Mouse (Mus musculus): ENCODE data around the gene Pitpnb. TPM values are rescaled to one million over a fixed set of nuclear protein-coding genes. Genes with fewer than 3 reads are reported as not detected.

Pitpnb gene
- polyA plus RNA-seq, 1 experiment, result 74.1 TPM

GRCm38 (mm10) chr5:111366140-111366539 is 35.6 kb downstream of the Pitpnb start:
- H3K4me3 ChIP-seq (ENCODE audit: insufficient read depth, low read depth, low read length), result no peak overlapping the region
- H3K27ac ChIP-seq (replicated peaks; ENCODE audit: low read depth, low read length), result no peak overlapping the region
- no peaks in the 10 kb centered on the region for H3K4me1 ChIP-seq (ENCODE audit: control insufficient read depth, insufficient read depth, insufficient read length, low read length)

GRCm38 (mm10) chr5:111367937-111368517 is 37.5 kb downstream of the Pitpnb start:
- Histone ChIP-seq H3K4me3 (ENCODE audit: insufficient read depth, low read depth, low read length) (no peak overlapping the region), H3K4me1 (ENCODE audit: control insufficient read depth, insufficient read depth, insufficient read length, low read length) (no peaks in the 10 kb centered on the region), H3K27ac (replicated peaks; ENCODE audit: low read depth, low read length) (no peak overlapping the region)

- no peak overlapping the region for H3K4me3 ChIP-seq (ENCODE audit: insufficient read depth, low read depth, low read length)
- H3K27ac ChIP-seq (replicated peaks; ENCODE audit: low read depth, low read length), result no peak overlapping the region
- H3K4me1 ChIP-seq (ENCODE audit: control insufficient read depth, insufficient read depth, insufficient read length, low read length), result no peaks in the 10 kb centered on the region
Observed at GRCm38 (mm10) chr5:111368576-111368975, 38.0 kb downstream of the Pitpnb start.

- Histone ChIP-seq H3K4me3 (ENCODE audit: insufficient read depth, low read depth, low read length) (no peak overlapping the region), H3K27ac (replicated peaks; ENCODE audit: low read depth, low read length) (no peak overlapping the region), H3K4me1 (ENCODE audit: control insufficient read depth, insufficient read depth, insufficient read length, low read length) (peaks cover 11% of the 10 kb centered on the region; the same call in 1 of the 2 replicates)
Observed at GRCm38 (mm10) chr5:111375616-111376015, 45.1 kb downstream of the Pitpnb start.

GRCm38 (mm10) chr5:111376276-111377020 is 45.9 kb downstream of the Pitpnb start:
- H3K4me1 ChIP-seq (ENCODE audit: control insufficient read depth, insufficient read depth, insufficient read length, low read length), result peaks cover 11% of the 10 kb centered on the region; the same call in 1 of the 2 replicates
- no peak overlapping the region for H3K4me3 ChIP-seq (ENCODE audit: insufficient read depth, low read depth, low read length)
- H3K27ac ChIP-seq (replicated peaks; ENCODE audit: low read depth, low read length), result no peak overlapping the region

GRCm38 (mm10) chr5:111378126-111378993 is 47.8 kb downstream of the Pitpnb start:
- Histone ChIP-seq H3K4me1 (ENCODE audit: control insufficient read depth, insufficient read depth, insufficient read length, low read length) (peaks cover 11% of the 10 kb centered on the region; the same call in 1 of the 2 replicates), H3K27ac (replicated peaks; ENCODE audit: low read depth, low read length) (peak overlapping the region; percentile 50), H3K4me3 (ENCODE audit: insufficient read depth, low read depth, low read length) (no peak overlapping the region)

GRCm38 (mm10) chr5:111383335-111383734 is 52.8 kb downstream of the Pitpnb start:
- peaks cover 9% of the 10 kb centered on the region; the same call in 1 of the 2 replicates for H3K4me1 ChIP-seq (ENCODE audit: control insufficient read depth, insufficient read depth, insufficient read length, low read length)
- no peak overlapping the region for H3K4me3 ChIP-seq (ENCODE audit: insufficient read depth, low read depth, low read length)
- no peak overlapping the region for H3K27ac ChIP-seq (replicated peaks; ENCODE audit: low read depth, low read length)

- Histone ChIP-seq H3K4me1 (ENCODE audit: control insufficient read depth, insufficient read depth, insufficient read length, low read length) (no peaks in the 10 kb centered on the region), H3K27ac (replicated peaks; ENCODE audit: low read depth, low read length) (no peak overlapping the region), H3K4me3 (ENCODE audit: insufficient read depth, low read depth, low read length) (no peak overlapping the region)
Observed at GRCm38 (mm10) chr5:111390911-111391310, 60.3 kb downstream of the Pitpnb start.

- no peak overlapping the region for H3K4me3 ChIP-seq (ENCODE audit: insufficient read depth, low read depth, low read length)
- H3K27ac ChIP-seq (replicated peaks; ENCODE audit: low read depth, low read length), result no peak overlapping the region
- no peaks in the 10 kb centered on the region for H3K4me1 ChIP-seq (ENCODE audit: control insufficient read depth, insufficient read depth, insufficient read length, low read length)
Observed at GRCm38 (mm10) chr5:111391485-111391884, 60.9 kb downstream of the Pitpnb start.

- no peaks in the 10 kb centered on the region for H3K4me1 ChIP-seq (ENCODE audit: control insufficient read depth, insufficient read depth, insufficient read length, low read length)
- no peak overlapping the region for H3K27ac ChIP-seq (replicated peaks; ENCODE audit: low read depth, low read length)
- no peak overlapping the region for H3K4me3 ChIP-seq (ENCODE audit: insufficient read depth, low read depth, low read length)
Observed at GRCm38 (mm10) chr5:111393346-111394197, 63.0 kb downstream of the Pitpnb start.

- no peak overlapping the region for H3K27ac ChIP-seq (replicated peaks; ENCODE audit: low read depth, low read length)
- H3K4me3 ChIP-seq (ENCODE audit: insufficient read depth, low read depth, low read length), result no peak overlapping the region
- no peaks in the 10 kb centered on the region for H3K4me1 ChIP-seq (ENCODE audit: control insufficient read depth, insufficient read depth, insufficient read length, low read length)
Observed at GRCm38 (mm10) chr5:111394198-111395053, 63.9 kb downstream of the Pitpnb start.

- no peak overlapping the region for H3K4me3 ChIP-seq (ENCODE audit: insufficient read depth, low read depth, low read length)
- H3K4me1 ChIP-seq (ENCODE audit: control insufficient read depth, insufficient read depth, insufficient read length, low read length), result no peaks in the 10 kb centered on the region
- H3K27ac ChIP-seq (replicated peaks; ENCODE audit: low read depth, low read length), result no peak overlapping the region
Observed at GRCm38 (mm10) chr5:111395771-111396170, 65.2 kb downstream of the Pitpnb start.

- Histone ChIP-seq H3K4me3 (ENCODE audit: insufficient read depth, low read depth, low read length) (no peak overlapping the region), H3K4me1 (ENCODE audit: control insufficient read depth, insufficient read depth, insufficient read length, low read length) (no peaks in the 10 kb centered on the region), H3K27ac (replicated peaks; ENCODE audit: low read depth, low read length) (no peak overlapping the region)
Observed at GRCm38 (mm10) chr5:111396199-111396598, 65.6 kb downstream of the Pitpnb start.

- Histone ChIP-seq H3K4me1 (ENCODE audit: control insufficient read depth, insufficient read depth, insufficient read length, low read length) (no peaks in the 10 kb centered on the region), H3K4me3 (ENCODE audit: insufficient read depth, low read depth, low read length) (no peak overlapping the region), H3K27ac (replicated peaks; ENCODE audit: low read depth, low read length) (no peak overlapping the region)
Observed at GRCm38 (mm10) chr5:111398471-111398870, 67.9 kb downstream of the Pitpnb start.

Data from brown adipose tissue, adult 24 weeks (tissue).